Mouse (Mus musculus) limb, embryonic 12.5 days (tissue): ENCODE measurements around the gene Pgf. TPM values are rescaled to one million over a fixed set of nuclear protein-coding genes. Genes with fewer than 3 reads are reported as not detected.
A peak's percentile ranks its signal among the peaks of the same experiment; 100 is the strongest.

Experiments
- ATAC-seq: fragments of 200-750 bp; cut with Nextera tagmentation; 2 replicates; pipeline ENCODE4 v1.8.0; 2017; ENCODE audit warnings: low read depth, moderate TSS enrichment; ENCODE audit not compliant: insufficient number of reproducible peaks, insufficient read depth, low FRiP score, low TSS enrichment
- H3K27ac ChIP-seq: fragments of 300-500 bp; sonication (generic); 2 replicates; pipeline ENCODE4 v1.5.1; 2016; ENCODE audit warnings: mild to moderate bottlenecking, moderate library complexity
- H3K27me3 ChIP-seq: fragments of 300-500 bp; sonication (generic); 2 replicates; pipeline ENCODE4 v1.6.1; 2016; ENCODE audit warnings: mild to moderate bottlenecking, moderate library complexity
- H3K36me3 ChIP-seq: fragments of 300-500 bp; sonication (generic); 2 replicates; pipeline ENCODE4 v1.6.1; 2016; ENCODE audit warnings: mild to moderate bottlenecking, moderate library complexity
- H3K4me1 ChIP-seq: fragments of 300-500 bp; sonication (generic); replicated peaks from 2 replicates; pipeline ENCODE4 v1.6.1; 2016
- H3K4me2 ChIP-seq: fragments of 300-500 bp; sonication (generic); 2 replicates; pipeline ENCODE4 v1.6.1; 2016; ENCODE audit warnings: mild to moderate bottlenecking, moderate library complexity
- H3K4me3 ChIP-seq: fragments of 300-500 bp; sonication (generic); replicated peaks from 2 replicates; pipeline ENCODE4 v1.5.1; 2016; ENCODE audit warnings: mild to moderate bottlenecking
- H3K9ac ChIP-seq: fragments of 300-500 bp; sonication (generic); replicated peaks from 2 replicates; pipeline ENCODE4 v1.6.1; 2016; ENCODE audit warnings: mild to moderate bottlenecking, moderate library complexity
- H3K9me3 ChIP-seq: fragments of 300-500 bp; sonication (generic); 2 replicates; pipeline ENCODE4 v1.6.1; 2016; ENCODE audit warnings: mild to moderate bottlenecking, moderate library complexity
- WGBS: fragments of 180-500 bp; shearing (Covaris S2); methylation state at CpG from one replicate; pipeline ENCODE4 v1.1.7; 2016; 5-methylcytosine and 5-hydroxymethylcytosine counted together
- polyA plus RNA-seq: library from polyadenylated mRNA; unstranded; fragments of >200 nt; fragmentation: Nextera tagmentation; extraction: Ambion mirVana; gene quantifications from 2 replicates; pipeline ENCODE4 v1.2.1, GENCODE M21; 2016

Gene Pgf
- polyA plus RNA-seq, 1 experiment from 2014 or later, result 17.8 TPM

DNA sequence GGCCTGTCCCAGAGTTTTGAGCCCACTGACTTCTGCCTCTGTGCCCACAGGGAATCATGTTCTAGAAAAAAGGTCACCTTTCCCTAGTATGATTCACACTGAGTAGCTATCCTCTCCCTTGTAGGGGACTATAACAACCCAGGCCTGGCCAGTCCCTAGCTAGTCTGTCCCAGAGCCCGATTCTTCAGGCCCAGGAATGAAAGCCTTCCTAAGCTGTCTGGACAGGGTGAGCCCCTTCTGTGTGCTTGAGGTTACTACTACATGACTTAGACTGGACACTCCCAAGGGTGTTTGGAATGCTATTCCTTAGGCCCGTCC, 24.2 kb upstream of the Pgf start:
- Histone ChIP-seq H3K27ac (peak overlapping the region; percentile 82), H3K27me3 (peaks cover 3% of the 10 kb centered on the region; the same call in 1 of the 2 replicates), H3K4me1 (peaks cover 48% of the 10 kb centered on the region), H3K4me3 (no peak overlapping the region), H3K9ac (no peak overlapping the region; the same call in 1 of the 2 replicates), H3K4me2 (no peak overlapping the region; the same call in 1 of the 2 replicates), H3K9me3 (no peaks in the 10 kb centered on the region), H3K36me3 (no peaks in the 10 kb centered on the region)
- ATAC-seq, result no peak
- WGBS, result 63% methylated on average over 2 of the region's 2 CpGs

DNA sequence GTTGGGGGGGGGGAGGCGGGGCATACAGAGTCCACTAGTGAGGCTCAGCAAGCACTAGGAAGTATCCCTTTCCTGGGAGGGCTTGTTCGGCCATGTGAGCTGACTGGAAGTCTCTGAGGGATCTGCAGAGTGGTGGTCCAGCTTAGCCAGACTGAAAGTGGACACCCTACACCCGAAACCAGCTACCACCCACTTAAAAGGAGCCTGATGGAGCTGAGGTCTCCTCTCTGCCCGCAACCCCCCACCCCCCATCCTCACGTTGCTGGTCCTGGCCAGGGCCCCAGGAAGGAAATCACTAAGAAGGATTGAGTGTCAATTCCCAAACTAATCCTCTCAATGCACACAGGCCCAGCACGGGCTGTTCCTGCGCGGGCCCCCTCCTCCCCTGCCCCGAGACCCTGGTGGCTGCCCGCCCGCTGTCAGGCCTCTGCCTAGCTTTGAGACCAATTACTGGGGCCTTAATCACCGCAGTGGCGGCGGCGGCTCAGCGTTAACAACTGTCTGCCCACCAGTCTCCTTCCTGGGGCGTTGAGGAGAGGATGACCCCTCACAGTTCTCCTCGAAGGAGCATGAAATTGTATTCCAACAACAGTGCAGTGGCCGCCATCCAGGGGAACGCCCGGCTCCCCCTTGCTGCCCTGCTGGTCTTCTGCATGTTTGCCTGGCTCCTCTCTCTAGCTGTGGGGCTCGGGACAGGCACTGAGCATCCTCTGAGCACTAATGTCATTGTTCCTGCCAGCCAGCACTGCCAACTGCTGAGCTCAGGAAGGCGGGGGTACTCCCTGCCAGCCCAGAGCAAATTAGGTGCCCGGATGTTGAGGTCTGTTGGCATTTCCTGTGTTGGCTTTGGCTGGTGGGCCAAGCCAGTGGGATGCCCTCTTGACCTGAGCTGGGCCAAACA, 23.6 kb upstream of the Pgf start:
- Histone ChIP-seq H3K4me1 (peaks cover 54% of the 10 kb centered on the region), H3K36me3 (no peaks in the 10 kb centered on the region), H3K27me3 (peaks cover 3% of the 10 kb centered on the region; the same call in 1 of the 2 replicates), H3K27ac (peak overlapping the region; percentile 82), H3K9me3 (no peaks in the 10 kb centered on the region), H3K4me2 (peak overlapping the region; percentile 40), H3K9ac (no peak overlapping the region; the same call in 1 of the 2 replicates), H3K4me3 (no peak overlapping the region)
- 11% methylated on average over 24 of the region's 24 CpGs for WGBS
- ATAC-seq, result peak; percentile 43

- Histone ChIP-seq H3K36me3 (no peaks in the 10 kb centered on the region), H3K27me3 (peaks cover 2% of the 10 kb centered on the region; the same call in 1 of the 2 replicates), H3K4me2 (no peak overlapping the region), H3K27ac (no peak overlapping the region), H3K9me3 (no peaks in the 10 kb centered on the region), H3K4me3 (no peak overlapping the region), H3K4me1 (peaks cover 64% of the 10 kb centered on the region), H3K9ac (0 out of 2 replicates have a peak overlapping the region, but pooled peaks have one; percentile 18)
- WGBS, result 80% methylated on average over 1 of the region's 1 CpGs
- no peak for ATAC-seq
These were observed 22.4 kb upstream of the Pgf start for GRCm38 (mm10) chr12:85199954-85200353.

GRCm38 (mm10) chr12:85197936-85198335, 20.3 kb upstream of the Pgf start:
- no peak overlapping the region for H3K9ac ChIP-seq
- no peaks in the 10 kb centered on the region for H3K36me3 ChIP-seq
- peaks cover 73% of the 10 kb centered on the region for H3K4me1 ChIP-seq
- no peak overlapping the region for H3K27ac ChIP-seq
- no peaks in the 10 kb centered on the region for H3K9me3 ChIP-seq
- H3K4me3 ChIP-seq, result no peak overlapping the region
- ATAC-seq, result no peak
- 0 out of 2 replicates have a peak, but pooled peaks cover 6% of the 10 kb centered on the region for H3K27me3 ChIP-seq
- WGBS, result 10% methylated on average over 8 of the region's 8 CpGs
- peak overlapping the region; percentile 1; the same call in 1 of the 2 replicates for H3K4me2 ChIP-seq

GRCm38 (mm10) chr12:85197371-85197770, 19.8 kb upstream of the Pgf start:
- Histone ChIP-seq H3K27me3 (peaks cover 6% of the 10 kb centered on the region; the same call in 1 of the 2 replicates), H3K27ac (no peak overlapping the region), H3K4me2 (no peak overlapping the region), H3K4me1 (peaks cover 77% of the 10 kb centered on the region), H3K9ac (no peak overlapping the region), H3K4me3 (no peak overlapping the region), H3K9me3 (no peaks in the 10 kb centered on the region), H3K36me3 (no peaks in the 10 kb centered on the region)
- 64% methylated on average over 7 of the region's 7 CpGs for WGBS
- ATAC-seq, result no peak

DNA sequence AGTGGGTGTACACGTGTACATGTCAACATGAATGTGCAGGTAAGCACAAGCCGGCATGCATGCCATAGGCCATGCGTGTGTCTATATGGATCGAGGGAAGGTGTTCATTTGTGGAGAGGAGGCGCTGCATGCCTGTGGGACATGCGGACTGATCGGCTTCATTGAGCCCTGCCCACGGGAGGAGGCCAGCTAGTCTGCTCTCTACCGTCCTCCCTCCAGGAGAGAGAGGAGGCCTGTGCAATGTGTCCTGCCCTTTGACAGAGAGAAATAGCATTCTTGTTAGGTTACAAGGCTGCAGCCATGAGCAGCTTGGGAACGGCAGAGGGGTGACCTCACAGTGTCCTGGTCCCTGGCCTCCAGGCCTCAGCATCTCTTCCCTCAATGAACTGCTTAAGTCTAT, 18.6 kb upstream of the Pgf start:
- Histone ChIP-seq H3K27ac (no peak overlapping the region), H3K4me1 (peaks cover 70% of the 10 kb centered on the region), H3K4me2 (no peak overlapping the region), H3K9me3 (no peaks in the 10 kb centered on the region), H3K9ac (no peak overlapping the region), H3K27me3 (peaks cover 6% of the 10 kb centered on the region; the same call in 1 of the 2 replicates), H3K36me3 (no peaks in the 10 kb centered on the region), H3K4me3 (no peak overlapping the region)
- no peak for ATAC-seq
- WGBS, result 68% methylated on average over 10 of the region's 10 CpGs

DNA sequence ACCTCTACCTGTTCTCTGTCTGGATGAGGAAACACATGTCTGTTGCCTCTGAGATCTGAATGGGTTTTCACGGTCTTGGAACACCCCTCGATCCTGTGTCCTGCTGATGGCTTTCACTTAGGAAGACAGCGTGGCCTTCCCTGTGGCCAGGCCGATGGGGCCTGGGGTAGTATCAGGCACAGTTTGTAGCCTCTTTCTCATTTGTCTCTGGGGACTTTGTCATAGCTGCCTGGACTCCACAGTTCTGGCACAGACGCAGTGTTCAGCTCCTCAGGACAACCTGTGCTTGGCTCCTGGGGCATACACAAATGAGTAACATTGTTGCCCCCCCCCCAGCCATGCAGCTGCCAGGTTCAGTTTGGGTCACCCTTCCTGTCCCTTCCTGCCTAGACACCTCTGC, 17.5 kb upstream of the Pgf start:
- Histone ChIP-seq H3K27me3 (peaks cover 6% of the 10 kb centered on the region; the same call in 1 of the 2 replicates), H3K4me2 (no peak overlapping the region), H3K4me3 (no peak overlapping the region), H3K9me3 (no peaks in the 10 kb centered on the region), H3K4me1 (peaks cover 58% of the 10 kb centered on the region), H3K9ac (no peak overlapping the region), H3K36me3 (no peaks in the 10 kb centered on the region), H3K27ac (no peak overlapping the region)
- 85% methylated on average over 5 of the region's 5 CpGs for WGBS
- no peak for ATAC-seq

DNA sequence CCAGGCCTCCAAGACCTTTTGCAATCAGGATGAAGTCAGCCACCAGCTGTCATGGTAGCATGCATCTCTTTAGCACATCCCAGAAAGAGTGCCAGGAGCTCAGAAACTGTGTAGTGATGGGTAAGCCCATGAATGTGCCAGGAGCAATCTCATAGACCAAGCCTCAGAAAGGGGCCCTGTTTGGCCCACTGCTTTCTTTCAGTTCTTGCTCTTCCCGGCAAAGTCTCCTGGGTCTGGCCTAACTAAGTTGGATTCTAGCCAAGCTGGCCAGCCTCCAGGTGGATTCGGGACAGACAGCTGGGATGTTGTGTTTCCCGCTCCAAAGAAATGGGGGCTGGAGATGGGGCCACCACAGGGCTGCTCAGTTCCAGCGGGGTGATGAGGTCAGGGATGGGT, 17.0 kb upstream of the Pgf start:
- Histone ChIP-seq H3K27ac (0 out of 2 replicates have a peak overlapping the region, but pooled peaks have one; percentile 19), H3K4me2 (no peak overlapping the region), H3K4me3 (no peak overlapping the region), H3K9me3 (no peaks in the 10 kb centered on the region), H3K27me3 (peaks cover 6% of the 10 kb centered on the region; the same call in 1 of the 2 replicates), H3K9ac (no peak overlapping the region), H3K36me3 (no peaks in the 10 kb centered on the region), H3K4me1 (peaks cover 58% of the 10 kb centered on the region)
- no peak for ATAC-seq
- WGBS, result 48% methylated on average over 4 of the region's 4 CpGs

DNA sequence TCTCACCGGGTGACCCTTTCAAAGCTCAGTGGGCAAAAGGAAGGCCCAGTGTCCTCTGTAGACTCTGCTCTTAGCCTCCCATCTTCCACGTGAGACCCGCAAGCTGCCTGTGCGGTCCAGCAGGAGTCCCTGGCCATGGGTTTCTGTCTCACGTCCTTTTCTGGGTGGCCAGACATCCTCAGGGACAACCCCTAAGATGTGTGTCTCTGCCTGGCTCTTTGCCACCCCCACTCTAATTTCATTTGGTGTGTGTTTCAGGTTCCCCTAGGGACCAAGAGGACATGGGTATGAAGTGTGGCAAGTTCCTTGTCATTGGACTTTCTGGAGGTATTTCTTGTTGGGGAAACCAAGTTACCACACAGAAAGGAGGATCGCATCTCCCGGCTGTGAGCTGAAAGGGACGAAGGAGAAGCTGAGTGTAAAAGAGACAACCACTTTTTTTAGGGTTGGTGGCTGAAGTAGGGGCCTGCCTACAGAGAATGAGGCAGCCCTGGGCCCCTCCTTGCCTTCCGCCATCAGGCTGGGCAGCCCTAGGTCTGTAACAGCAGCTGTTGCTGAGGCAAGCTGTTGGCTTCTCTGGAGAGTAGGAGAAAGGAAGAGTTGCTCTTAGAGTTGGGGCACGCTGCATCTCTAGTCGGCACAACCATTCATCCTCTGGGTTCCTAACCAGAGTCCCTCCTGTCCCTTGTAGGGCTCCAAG, 16.5 kb upstream of the Pgf start:
- no peak overlapping the region for H3K4me2 ChIP-seq
- 92% methylated on average over 11 of the region's 11 CpGs for WGBS
- H3K9me3 ChIP-seq, result no peaks in the 10 kb centered on the region
- H3K36me3 ChIP-seq, result no peaks in the 10 kb centered on the region
- H3K27ac ChIP-seq, result 0 out of 2 replicates have a peak overlapping the region, but pooled peaks have one; percentile 19
- no peak overlapping the region for H3K9ac ChIP-seq
- H3K4me3 ChIP-seq, result no peak overlapping the region
- no peak for ATAC-seq
- peaks cover 58% of the 10 kb centered on the region for H3K4me1 ChIP-seq
- peaks cover 6% of the 10 kb centered on the region; the same call in 1 of the 2 replicates for H3K27me3 ChIP-seq

GRCm38 (mm10) chr12:85193146-85193545, 15.6 kb upstream of the Pgf start:
- 82% methylated on average over 10 of the region's 10 CpGs for WGBS
- H3K4me1 ChIP-seq, result peaks cover 51% of the 10 kb centered on the region
- no peaks in the 10 kb centered on the region for H3K36me3 ChIP-seq
- H3K9ac ChIP-seq, result no peak overlapping the region
- peaks cover 6% of the 10 kb centered on the region; the same call in 1 of the 2 replicates for H3K27me3 ChIP-seq
- H3K27ac ChIP-seq, result no peak overlapping the region
- ATAC-seq, result no peak
- no peaks in the 10 kb centered on the region for H3K9me3 ChIP-seq
- no peak overlapping the region for H3K4me3 ChIP-seq
- H3K4me2 ChIP-seq, result no peak overlapping the region
